Mouse (Mus musculus): ENCODE measurements around the gene Ncam1.

Ncam1 gene

GRCm38 (mm10) chr9:49679270-49679669 lies 119.5 kb downstream of the Ncam1 start:
- DNase-seq (ENCODE audit: low read depth, low spot score), result no peak

- DNase-seq (ENCODE audit: low read depth, low spot score), result no peak
Measured at GRCm38 (mm10) chr9:49675696-49676465, 122.8 kb downstream of the Ncam1 start.

- no peak for DNase-seq (ENCODE audit: low read depth, low spot score)
Measured at GRCm38 (mm10) chr9:49672646-49673199, 126.0 kb downstream of the Ncam1 start.

GRCm38 (mm10) chr9:49667066-49667465 lies 131.7 kb downstream of the Ncam1 start:
- no peak for DNase-seq (ENCODE audit: low read depth, low spot score)

GRCm38 (mm10) chr9:49665361-49665760 lies 133.4 kb downstream of the Ncam1 start:
- no peak for DNase-seq (ENCODE audit: low read depth, low spot score)

- no peak for DNase-seq (ENCODE audit: low read depth, low spot score)
Measured at GRCm38 (mm10) chr9:49663927-49664320, 134.8 kb downstream of the Ncam1 start.

- DNase-seq (ENCODE audit: low read depth, low spot score), result no peak
Measured at GRCm38 (mm10) chr9:49662958-49663926, 135.5 kb downstream of the Ncam1 start.

GRCm38 (mm10) chr9:49661480-49661879 lies 137.2 kb downstream of the Ncam1 start:
- DNase-seq (ENCODE audit: low read depth, low spot score), result no peak

- DNase-seq (ENCODE audit: low read depth, low spot score), result no peak
Measured at GRCm38 (mm10) chr9:49658381-49658856, 140.3 kb downstream of the Ncam1 start.

- no peak for DNase-seq (ENCODE audit: low read depth, low spot score)
Measured at GRCm38 (mm10) chr9:49654470-49654869, 144.3 kb downstream of the Ncam1 start.

GRCm38 (mm10) chr9:49653478-49654245 lies 145.1 kb downstream of the Ncam1 start:
- DNase-seq (ENCODE audit: low read depth, low spot score), result no peak

GRCm38 (mm10) chr9:49644296-49644695 lies 154.4 kb downstream of the Ncam1 start:
- no peak for DNase-seq (ENCODE audit: low read depth, low spot score)

GRCm38 (mm10) chr9:49640764-49641163 lies 158.0 kb downstream of the Ncam1 start:
- no peak for DNase-seq (ENCODE audit: low read depth, low spot score)

GRCm38 (mm10) chr9:49640142-49640541 lies 158.6 kb downstream of the Ncam1 start:
- DNase-seq (ENCODE audit: low read depth, low spot score), result no peak

GRCm38 (mm10) chr9:49637955-49638354 lies 160.8 kb downstream of the Ncam1 start:
- no peak for DNase-seq (ENCODE audit: low read depth, low spot score)

- no peak for DNase-seq (ENCODE audit: low read depth, low spot score)
Measured at GRCm38 (mm10) chr9:49635668-49636326, 162.9 kb downstream of the Ncam1 start.

- DNase-seq (ENCODE audit: low read depth, low spot score), result no peak
Measured at GRCm38 (mm10) chr9:49632591-49632990, 166.1 kb downstream of the Ncam1 start.

GRCm38 (mm10) chr9:49630336-49630735 lies 168.4 kb downstream of the Ncam1 start:
- no peak for DNase-seq (ENCODE audit: low read depth, low spot score)

GRCm38 (mm10) chr9:49624910-49625309 lies 173.8 kb downstream of the Ncam1 start:
- DNase-seq (ENCODE audit: low read depth, low spot score), result no peak

GRCm38 (mm10) chr9:49623934-49624505 lies 174.7 kb downstream of the Ncam1 start:
- no peak for DNase-seq (ENCODE audit: low read depth, low spot score)
